Mouse (Mus musculus) urinary bladder, postnatal 25 days (tissue): ENCODE measurements at regions not wholly inside any gene's neighbourhood (a gene's known extent, or its start where the extent isn't known, plus 50 kb on each side); places are given as distances from the start of the nearest gene placed in this dataset.
A peak's percentile ranks its signal among the peaks of the same experiment; 100 is the strongest.

Experiments
- DNase-seq: peaks from one replicate; pipeline ENCODE4 v3.0.0; 2022; ENCODE audit warnings: low spot score

- no peak for DNase-seq
Observed at GRCm38 (mm10) chr8:116379851-116380250, 124.9 kb upstream of the Dynlrb2 start.

- no peak for DNase-seq
Observed at GRCm38 (mm10) chr8:116375758-116376157, 129.0 kb upstream of the Dynlrb2 start.

GRCm38 (mm10) chr8:116373063-116373462 lies 131.7 kb upstream of the Dynlrb2 start:
- no peak for DNase-seq

GRCm38 (mm10) chr8:116372574-116372973 lies 132.2 kb upstream of the Dynlrb2 start:
- peak; percentile 50 for DNase-seq

GRCm38 (mm10) chr8:116372056-116372455 lies 132.7 kb upstream of the Dynlrb2 start:
- DNase-seq: no peak

- DNase-seq: no peak
Observed at GRCm38 (mm10) chr8:116367491-116367890, 137.3 kb upstream of the Dynlrb2 start.

- DNase-seq: no peak
Observed at GRCm38 (mm10) chr8:116366706-116367105, 138.1 kb upstream of the Dynlrb2 start.

- DNase-seq: no peak
Observed at GRCm38 (mm10) chr8:116364751-116365150, 140.0 kb upstream of the Dynlrb2 start.

- DNase-seq: no peak
Observed at GRCm38 (mm10) chr8:116364172-116364571, 140.6 kb upstream of the Dynlrb2 start.

- no peak for DNase-seq
Observed at GRCm38 (mm10) chr8:116362351-116362750, 142.4 kb upstream of the Dynlrb2 start.

GRCm38 (mm10) chr8:116359761-116360160 lies 145.0 kb upstream of the Dynlrb2 start:
- no peak for DNase-seq

GRCm38 (mm10) chr8:116354756-116355155 lies 150.0 kb upstream of the Dynlrb2 start:
- no peak for DNase-seq

GRCm38 (mm10) chr8:116353911-116354310 lies 150.9 kb upstream of the Dynlrb2 start:
- no peak for DNase-seq

- no peak for DNase-seq
Observed at GRCm38 (mm10) chr8:116352635-116353034, 152.1 kb upstream of the Dynlrb2 start.

- DNase-seq: no peak
Observed at GRCm38 (mm10) chr8:116348971-116349370, 155.8 kb upstream of the Dynlrb2 start.

- no peak for DNase-seq
Observed at GRCm38 (mm10) chr8:116346990-116347389, 157.8 kb upstream of the Dynlrb2 start.

GRCm38 (mm10) chr8:116344590-116345222 lies 160.1 kb upstream of the Dynlrb2 start:
- DNase-seq: no peak

GRCm38 (mm10) chr8:116343534-116343933 lies 161.2 kb upstream of the Dynlrb2 start:
- no peak for DNase-seq

GRCm38 (mm10) chr8:116334772-116335171 lies 170.0 kb upstream of the Dynlrb2 start:
- DNase-seq: no peak

GRCm38 (mm10) chr8:116334101-116334500 lies 170.7 kb upstream of the Dynlrb2 start:
- DNase-seq: no peak

- no peak for DNase-seq
Observed at GRCm38 (mm10) chr8:116320014-116320680, 184.6 kb upstream of the Dynlrb2 start.

- no peak for DNase-seq
Observed at GRCm38 (mm10) chr8:116315410-116315809, 189.4 kb upstream of the Dynlrb2 start.

- DNase-seq: no peak
Observed at GRCm38 (mm10) chr8:116314429-116315092, 190.2 kb upstream of the Dynlrb2 start.
